Mouse (Mus musculus) midbrain, embryonic 11.5 days (tissue): ENCODE results near the gene Tmem170b. TPM values are rescaled to one million over a fixed set of nuclear protein-coding genes. Genes with fewer than 3 reads are reported as not detected.

Experiments
- ATAC-seq: fragments of 200-750 bp; cut with Nextera tagmentation; 2 replicates; pipeline ENCODE4 v1.8.0; 2017; ENCODE audit warnings: moderate TSS enrichment, moderate library complexity; ENCODE audit not compliant: low FRiP score
- DNase-seq: peaks from one replicate; pipeline ENCODE4 v3.0.0; 2015; ENCODE audit warnings: low spot score; ENCODE audit errors: missing footprints
- H3K27ac ChIP-seq: fragments of 300-500 bp; sonication (generic); 2 replicates; pipeline ENCODE4 v1.5.1; 2014; ENCODE audit warnings: low read depth, low read length
- H3K27me3 ChIP-seq: fragments of 300-500 bp; sonication (generic); 2 replicates; pipeline ENCODE4 v1.6.1; 2014; ENCODE audit warnings: mild to moderate bottlenecking, low read length, moderate library complexity, mixed read lengths; ENCODE audit not compliant: control insufficient read depth, insufficient read depth
- H3K36me3 ChIP-seq: fragments of 300-500 bp; sonication (generic); 2 replicates; pipeline ENCODE4 v1.6.1; 2014; ENCODE audit warnings: mild to moderate bottlenecking, low read length, moderate library complexity, mixed read lengths; ENCODE audit not compliant: control insufficient read depth, insufficient read depth
- H3K4me1 ChIP-seq: fragments of 300-500 bp; sonication (generic); 2 replicates; pipeline ENCODE4 v1.6.1; 2014; ENCODE audit warnings: low read length; ENCODE audit not compliant: control insufficient read depth, insufficient read depth
- H3K4me2 ChIP-seq: fragments of 300-500 bp; sonication (generic); 2 replicates; pipeline ENCODE4 v1.6.1; 2014; ENCODE audit warnings: mild to moderate bottlenecking, moderate library complexity
- H3K4me3 ChIP-seq: fragments of 300-500 bp; sonication (generic); 2 replicates; pipeline ENCODE4 v1.5.1; 2014; ENCODE audit warnings: low read depth, low read length
- H3K9ac ChIP-seq: fragments of 300-500 bp; sonication (generic); 2 replicates; pipeline ENCODE4 v1.6.1; 2014; ENCODE audit warnings: low read length
- H3K9me3 ChIP-seq: fragments of 300-500 bp; sonication (generic); 2 replicates; pipeline ENCODE4 v1.6.1; 2016; ENCODE audit warnings: low read length; ENCODE audit not compliant: control insufficient read depth
- WGBS: fragments of 180-500 bp; shearing (Covaris S2); extraction: QIAGEN DNeasy Blood & Tissue Kit; methylation state at CpG from one replicate; pipeline ENCODE4 v1.1.7; 2014; 5-methylcytosine and 5-hydroxymethylcytosine counted together
- polyA plus RNA-seq: library from polyadenylated mRNA; unstranded; fragments of >200 nt; fragmentation: Nextera tagmentation; extraction: Ambion mirVana; gene quantifications from 2 replicates; pipeline ENCODE4 v1.2.1, GENCODE M21; 2014

Gene Tmem170b
- polyA plus RNA-seq, 1 experiment from 2014 or later = 23.8 TPM

- H3K9ac ChIP-seq = peak overlapping the region; percentile 44; the same call in 1 of the 2 replicates
Measured at GRCm38 (mm10) chr13:41607589-41607988, 1.9 kb downstream of the Tmem170b start.

GRCm38 (mm10) chr13:41608559-41608958, 2.9 kb downstream of the Tmem170b start:
- 53% methylated on average over 2 of the region's 2 CpGs for WGBS
- Histone ChIP-seq H3K4me3 (no peak overlapping the region), H3K9ac (no peak overlapping the region), H3K36me3 (no peaks in the 10 kb centered on the region), H3K9me3 (no peaks in the 10 kb centered on the region), H3K27ac (no peak overlapping the region), H3K4me1 (peaks cover 5% of the 10 kb centered on the region; the same call in 1 of the 2 replicates), H3K27me3 (no peaks in the 10 kb centered on the region), H3K4me2 (no peak overlapping the region)
- ATAC-seq = no peak
- no peak for DNase-seq

More at GRCm38 (mm10) chr13:41607589-41607988, 1.9 kb downstream of the Tmem170b start:
- Histone ChIP-seq H3K9me3 (no peaks in the 10 kb centered on the region), H3K4me3 (peak overlapping the region; percentile 10; the same call in 1 of the 2 replicates), H3K4me1 (peaks cover 5% of the 10 kb centered on the region; the same call in 1 of the 2 replicates), H3K4me2 (peak overlapping the region; percentile 56), H3K27me3 (no peaks in the 10 kb centered on the region), H3K36me3 (no peaks in the 10 kb centered on the region), H3K27ac (no peak overlapping the region)
- 80% methylated on average over 3 of the region's 3 CpGs for WGBS
- no peak for ATAC-seq
- peak; percentile 86 for DNase-seq

DNA sequence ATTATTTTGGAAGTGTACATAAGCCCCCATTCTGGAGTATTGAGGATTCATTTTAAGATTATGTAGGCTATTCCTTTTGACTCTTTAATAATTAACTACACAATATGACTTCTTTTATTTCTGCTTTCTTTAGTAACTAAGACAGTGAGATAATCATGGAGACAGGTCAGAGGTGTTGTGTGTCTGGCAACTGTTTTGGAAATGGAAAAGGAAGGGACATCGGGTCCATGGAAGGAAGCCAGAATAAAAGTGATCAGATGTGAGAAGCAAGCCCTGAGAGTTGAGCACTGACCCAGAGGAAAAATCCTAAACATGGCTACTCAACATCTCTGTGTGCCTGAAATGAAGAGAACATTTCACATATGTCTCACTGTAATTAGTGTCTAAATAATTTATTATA, 5.3 kb downstream of the Tmem170b start:
- Histone ChIP-seq H3K4me3 (no peak overlapping the region), H3K4me1 (peaks cover 10% of the 10 kb centered on the region; the same call in 1 of the 2 replicates), H3K27me3 (no peaks in the 10 kb centered on the region), H3K9me3 (no peaks in the 10 kb centered on the region), H3K27ac (no peak overlapping the region), H3K36me3 (no peaks in the 10 kb centered on the region), H3K4me2 (no peak overlapping the region), H3K9ac (no peak overlapping the region)
- DNase-seq (no peak), ATAC-seq (no peak)
- 81% methylated on average over 1 of the region's 1 CpGs for WGBS

- H3K4me1 ChIP-seq = peaks cover 5% of the 10 kb centered on the region; the same call in 1 of the 2 replicates
- ATAC-seq = no peak
- 75% methylated on average over 2 of the region's 2 CpGs for WGBS
Measured at GRCm38 (mm10) chr13:41614539-41614938, 8.8 kb downstream of the Tmem170b start.

GRCm38 (mm10) chr13:41614982-41615381, 9.3 kb downstream of the Tmem170b start:
- Histone ChIP-seq H3K4me3 (no peak overlapping the region), H3K4me1 (peaks cover 5% of the 10 kb centered on the region; the same call in 1 of the 2 replicates), H3K36me3 (no peaks in the 10 kb centered on the region), H3K9me3 (no peaks in the 10 kb centered on the region), H3K27ac (no peak overlapping the region), H3K9ac (no peak overlapping the region), H3K4me2 (no peak overlapping the region), H3K27me3 (no peaks in the 10 kb centered on the region)
- 29% methylated on average over 5 of the region's 5 CpGs for WGBS
- ATAC-seq = no peak
- no peak for DNase-seq

More at GRCm38 (mm10) chr13:41614539-41614938, 8.8 kb downstream of the Tmem170b start:
- H3K9ac ChIP-seq = no peak overlapping the region
- no peaks in the 10 kb centered on the region for H3K36me3 ChIP-seq
- no peak overlapping the region for H3K27ac ChIP-seq
- no peak overlapping the region for H3K4me2 ChIP-seq
- H3K4me3 ChIP-seq = no peak overlapping the region
- H3K9me3 ChIP-seq = no peaks in the 10 kb centered on the region
- DNase-seq = no peak
- H3K27me3 ChIP-seq = no peaks in the 10 kb centered on the region

DNA sequence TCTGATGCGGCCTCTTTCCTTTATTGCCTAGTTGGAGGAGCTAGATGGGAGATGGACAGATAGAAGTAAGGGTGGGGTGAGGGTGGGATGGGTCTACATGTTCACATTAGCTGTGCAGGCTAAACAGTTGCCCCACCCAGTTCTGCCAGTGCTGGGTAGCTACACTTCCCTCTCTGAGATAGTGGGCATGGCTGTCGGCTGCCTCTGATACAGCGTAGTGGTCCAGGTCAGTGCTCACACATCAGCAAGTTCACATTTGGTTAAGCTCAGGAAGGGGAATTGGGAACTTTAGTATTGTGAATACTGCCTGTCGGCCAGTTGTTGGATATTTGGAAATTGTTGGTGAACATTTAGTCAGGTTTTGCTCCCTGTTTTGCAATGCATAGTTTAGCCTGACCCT, 13.8 kb downstream of the Tmem170b start:
- no peak overlapping the region for H3K9ac ChIP-seq
- no peak overlapping the region for H3K4me2 ChIP-seq
- H3K4me1 ChIP-seq = peaks cover 5% of the 10 kb centered on the region; the same call in 1 of the 2 replicates
- H3K9me3 ChIP-seq = no peaks in the 10 kb centered on the region
- 95% methylated on average over 4 of the region's 4 CpGs for WGBS
- H3K27ac ChIP-seq = no peak overlapping the region
- no peaks in the 10 kb centered on the region for H3K36me3 ChIP-seq
- no peak for DNase-seq
- ATAC-seq = no peak
- H3K4me3 ChIP-seq = no peak overlapping the region
- no peaks in the 10 kb centered on the region for H3K27me3 ChIP-seq

DNA sequence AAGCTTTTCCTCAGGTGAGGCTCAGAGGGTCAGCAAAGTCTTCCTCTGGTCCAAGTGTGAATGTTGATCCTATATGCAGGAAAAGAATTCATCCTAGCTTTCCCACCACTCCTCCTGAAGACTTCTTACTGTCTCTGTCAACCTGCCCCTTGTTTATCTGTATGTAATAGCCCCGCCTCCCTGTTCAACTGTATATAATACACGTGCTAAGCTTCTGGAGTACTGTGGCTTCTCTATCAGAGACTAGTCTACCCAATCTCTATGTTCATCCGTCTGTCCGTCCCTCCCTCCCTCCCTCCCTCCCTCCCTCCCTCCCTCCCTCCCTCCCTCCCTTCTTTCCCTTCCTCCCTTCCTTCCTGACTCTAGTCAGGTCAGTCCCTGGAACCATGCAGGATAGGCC, 14.4 kb downstream of the Tmem170b start:
- WGBS = 81% methylated on average over 4 of the region's 4 CpGs
- no peaks in the 10 kb centered on the region for H3K9me3 ChIP-seq
- ATAC-seq = no peak

DNA sequence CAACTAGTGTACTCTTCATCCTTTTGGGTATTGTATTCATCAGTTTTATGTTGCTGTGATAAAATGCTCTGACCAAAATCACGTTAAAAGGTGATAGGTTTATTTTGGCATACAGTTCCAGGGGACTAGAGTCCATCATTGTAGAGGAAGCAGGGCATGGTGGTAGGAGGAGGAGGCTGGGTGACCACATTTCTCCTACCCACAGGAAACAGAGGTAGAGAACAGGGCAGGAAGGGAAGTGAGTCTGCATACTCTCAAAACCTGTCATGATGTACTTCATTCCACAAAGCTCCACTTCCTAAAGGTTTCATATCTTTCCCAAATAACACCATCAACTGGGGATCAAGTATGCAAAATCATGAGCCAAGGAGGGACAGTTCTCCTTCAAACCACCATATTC, 18.4 kb downstream of the Tmem170b start:
- no peak overlapping the region for H3K27ac ChIP-seq
- 86% methylated on average over 1 of the region's 1 CpGs for WGBS

More for the DNA sequence above, 14.4 kb downstream of the Tmem170b start:
- Histone ChIP-seq H3K4me3 (no peak overlapping the region), H3K36me3 (no peaks in the 10 kb centered on the region), H3K27me3 (no peaks in the 10 kb centered on the region), H3K4me1 (no peaks in the 10 kb centered on the region), H3K4me2 (no peak overlapping the region), H3K9ac (no peak overlapping the region), H3K27ac (no peak overlapping the region)
- no peak for DNase-seq

GRCm38 (mm10) chr13:41625248-41625647, 19.5 kb downstream of the Tmem170b start:
- no peaks in the 10 kb centered on the region for H3K9me3 ChIP-seq
- ATAC-seq (no peak), DNase-seq (no peak)
- H3K4me3 ChIP-seq = no peak overlapping the region
- H3K36me3 ChIP-seq = no peaks in the 10 kb centered on the region
- WGBS = 85% methylated on average over 3 of the region's 3 CpGs
- no peak overlapping the region for H3K27ac ChIP-seq
- no peak overlapping the region for H3K9ac ChIP-seq
- H3K4me2 ChIP-seq = no peak overlapping the region
- H3K27me3 ChIP-seq = no peaks in the 10 kb centered on the region
- H3K4me1 ChIP-seq = no peaks in the 10 kb centered on the region

More for the DNA sequence above, 18.4 kb downstream of the Tmem170b start:
- Histone ChIP-seq H3K9ac (no peak overlapping the region), H3K36me3 (no peaks in the 10 kb centered on the region), H3K4me3 (no peak overlapping the region), H3K27me3 (no peaks in the 10 kb centered on the region), H3K4me1 (no peaks in the 10 kb centered on the region), H3K4me2 (no peak overlapping the region), H3K9me3 (no peaks in the 10 kb centered on the region)
- ATAC-seq (no peak), DNase-seq (no peak)
